Mouse (Mus musculus): ENCODE data around the gene Gm49383. TPM values are rescaled to one million over a fixed set of nuclear protein-coding genes. Genes with fewer than 3 reads are reported as not detected.

Gene Gm49383
- polyA plus RNA-seq, 1 experiment = 4.5 TPM

DNA sequence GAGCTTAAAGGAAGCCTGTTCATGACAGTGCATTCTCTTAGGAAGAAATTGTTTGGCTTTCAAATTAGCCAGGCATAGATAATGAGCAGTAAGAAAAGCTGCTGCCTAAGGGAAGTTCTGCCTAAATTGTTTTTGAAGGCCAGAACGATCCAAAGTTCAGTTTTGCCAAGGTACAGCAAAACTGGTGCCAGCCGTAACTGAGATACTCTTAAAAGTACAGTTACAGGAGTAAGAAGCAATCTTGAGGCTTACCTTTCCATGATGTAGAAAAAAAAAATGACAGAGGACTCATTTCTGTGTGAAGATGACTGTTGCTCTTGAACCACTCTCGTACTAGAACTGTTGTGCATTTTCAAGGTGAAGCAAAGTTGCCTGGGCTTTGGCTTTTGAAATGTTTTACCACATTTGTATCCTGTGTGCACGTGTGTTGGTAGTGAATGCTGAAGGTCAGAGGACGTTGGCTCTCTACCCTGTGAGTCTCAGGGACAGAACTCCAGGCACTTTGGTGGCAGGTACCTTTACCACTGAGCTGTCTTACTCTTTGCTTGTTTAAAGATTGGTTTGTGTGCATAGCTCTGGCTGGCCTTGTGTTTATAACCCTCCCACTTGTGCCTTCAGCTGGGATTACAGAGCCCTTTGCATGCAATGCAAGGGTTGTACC is 10.0 kb downstream of the Gm49383 start:
- 0 out of 2 replicates have a peak overlapping the region, but pooled peaks have one; percentile 1 for H3K4me3 ChIP-seq (ENCODE audit: insufficient read depth, low read length)
- H3K27ac ChIP-seq (ENCODE audit: insufficient read depth, low read depth, low read length) = no peak overlapping the region
- H3K4me1 ChIP-seq (ENCODE audit: control insufficient read depth, insufficient read depth, low read length) = peaks cover 7% of the 10 kb centered on the region
- TF ChIP-seq POLR2A (IDR thresholded peaks at IDR 0.05; ENCODE audit: borderline replicate concordance, low read depth, low read length) (no peak), CTCF (IDR thresholded peaks at IDR 0.05; ENCODE audit: low read depth, low read length) (no peak)

DNA sequence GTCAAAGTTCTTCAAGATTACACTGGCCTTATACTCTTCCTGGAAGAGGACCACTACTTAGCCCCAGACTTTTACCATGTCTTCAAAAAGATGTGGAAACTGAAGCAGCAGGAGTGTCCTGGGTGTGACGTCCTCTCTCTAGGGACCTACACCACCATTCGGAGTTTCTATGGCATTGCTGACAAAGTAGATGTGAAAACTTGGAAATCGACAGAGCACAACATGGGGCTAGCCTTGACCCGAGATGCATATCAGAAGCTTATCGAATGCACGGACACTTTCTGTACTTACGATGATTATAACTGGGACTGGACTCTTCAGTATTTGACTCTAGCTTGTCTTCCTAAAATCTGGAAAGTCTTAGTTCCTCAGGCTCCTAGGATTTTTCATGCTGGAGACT is 11.5 kb downstream of the Gm49383 start:
- peak overlapping the region; percentile 80; the same call in 1 of the 2 replicates for H3K27ac ChIP-seq (ENCODE audit: insufficient read depth, low read depth, low read length)
- peak overlapping the region; percentile 96 for H3K4me3 ChIP-seq (ENCODE audit: insufficient read depth, low read length)
- TF ChIP-seq POLR2A (IDR thresholded peaks at IDR 0.05; ENCODE audit: borderline replicate concordance, low read depth, low read length) (no peak), CTCF (IDR thresholded peaks at IDR 0.05; ENCODE audit: low read depth, low read length) (no peak)
- peaks cover 7% of the 10 kb centered on the region for H3K4me1 ChIP-seq (ENCODE audit: control insufficient read depth, insufficient read depth, low read length)

DNA sequence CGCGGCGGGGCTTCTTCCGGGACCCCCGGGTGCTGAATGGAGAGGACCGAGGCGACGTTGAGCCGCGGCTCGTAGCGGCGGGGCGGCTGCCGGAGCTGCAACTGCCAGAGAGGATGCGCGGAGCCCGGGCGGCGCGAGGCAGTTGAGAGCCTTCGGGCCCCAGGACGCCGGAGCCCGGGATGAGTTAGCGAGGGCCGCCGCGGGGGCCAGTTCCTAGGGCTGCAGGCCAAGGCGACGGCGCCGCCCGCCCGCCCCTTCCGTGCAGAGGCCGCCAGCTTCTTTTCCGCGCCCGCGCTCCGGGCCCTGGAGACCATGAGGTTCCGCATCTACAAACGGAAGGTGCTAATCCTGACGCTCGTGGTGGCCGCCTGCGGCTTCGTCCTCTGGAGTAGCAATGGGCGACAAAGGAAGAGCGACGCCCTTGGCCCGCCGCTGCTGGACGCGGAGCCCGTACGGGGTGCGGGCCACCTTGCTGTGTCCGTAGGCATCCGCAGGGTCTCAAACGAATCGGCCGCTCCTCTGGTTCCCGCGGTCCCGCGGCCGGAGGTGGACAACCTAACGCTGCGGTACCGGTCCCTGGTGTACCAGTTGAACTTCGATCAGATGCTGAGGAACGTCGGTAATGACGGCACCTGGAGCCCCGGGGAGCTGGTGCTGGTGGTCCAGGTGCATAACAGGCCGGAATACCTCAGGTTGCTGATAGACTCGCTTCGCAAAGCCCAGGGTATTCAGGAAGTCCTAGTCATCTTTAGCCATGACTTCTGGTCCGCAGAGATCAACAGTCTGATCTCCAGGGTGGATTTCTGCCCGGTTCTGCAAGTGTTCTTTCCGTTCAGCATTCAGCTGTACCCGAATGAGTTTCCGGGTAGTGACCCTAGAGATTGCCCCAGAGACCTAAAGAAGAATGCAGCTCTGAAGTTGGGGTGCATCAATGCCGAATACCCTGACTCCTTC is 12.3 kb downstream of the Gm49383 start:
- Histone ChIP-seq H3K4me1 (ENCODE audit: control insufficient read depth, insufficient read depth, low read length) (peaks cover 7% of the 10 kb centered on the region), H3K4me3 (ENCODE audit: insufficient read depth, low read length) (peak overlapping the region; percentile 96), H3K27ac (ENCODE audit: insufficient read depth, low read depth, low read length) (peak overlapping the region; percentile 80)
- TF ChIP-seq CTCF (IDR thresholded peaks at IDR 0.05; ENCODE audit: low read depth, low read length) (no peak), POLR2A (IDR thresholded peaks at IDR 0.05; ENCODE audit: borderline replicate concordance, low read depth, low read length) (no peak)

DNA sequence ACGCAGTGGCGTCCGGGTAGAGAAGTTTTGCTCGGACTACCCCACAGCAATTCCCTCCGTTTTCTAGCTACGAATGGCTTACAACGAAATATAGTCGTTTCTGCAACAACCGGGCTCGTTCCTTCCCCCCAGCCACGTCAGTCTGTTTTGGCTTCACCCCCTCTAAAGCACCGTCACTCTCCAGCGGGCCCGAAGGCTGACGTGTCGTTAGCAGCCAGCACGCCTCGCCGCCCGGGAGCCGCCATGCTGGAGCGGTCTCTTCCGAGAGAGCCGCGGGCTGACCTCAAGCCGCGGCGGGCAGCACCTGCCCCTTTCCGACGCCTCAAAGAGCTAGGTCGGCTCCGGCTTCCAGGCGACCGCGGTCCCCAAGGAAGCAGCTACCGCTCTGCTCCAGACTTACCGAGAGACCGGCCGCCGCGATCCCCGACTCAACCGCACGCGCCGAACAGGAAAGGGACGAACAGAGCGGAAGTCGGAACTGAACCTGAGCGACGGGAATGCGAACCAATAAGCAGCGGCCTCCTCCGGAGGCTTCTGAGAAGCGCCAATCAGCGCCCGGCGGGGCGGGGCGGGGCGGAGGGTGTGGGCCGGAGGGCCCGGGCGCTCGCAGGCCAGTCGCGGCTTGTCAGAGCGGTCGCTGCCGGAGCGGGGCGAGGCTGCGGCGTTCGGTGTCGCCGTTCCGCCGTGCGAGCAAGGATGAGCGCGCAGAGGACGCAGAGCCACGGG is 13.2 kb downstream of the Gm49383 start, which contains the start of the genes Rpl36al and Mgat2:
TSS of gene Rpl36al (minus strand) at position 501 of the 726 bp plus-strand sequence.
TSS of gene Mgat2 (plus strand) at position 575 of the 726 bp plus-strand sequence.
- Histone ChIP-seq H3K27ac (ENCODE audit: insufficient read depth, low read depth, low read length) (peak within 1 kb of the TSS; percentile 80), H3K4me1 (ENCODE audit: control insufficient read depth, insufficient read depth, low read length) (peaks cover 7% of the 10 kb centered on the region), H3K4me3 (ENCODE audit: insufficient read depth, low read length) (peak within 1 kb of the TSS; percentile 96)
- peak; percentile 69; the same call in 1 of the 2 replicates for TF ChIP-seq POLR2A (IDR thresholded peaks at IDR 0.05; ENCODE audit: borderline replicate concordance, low read depth, low read length)
- no peak for TF ChIP-seq CTCF (IDR thresholded peaks at IDR 0.05; ENCODE audit: low read depth, low read length)

DNA sequence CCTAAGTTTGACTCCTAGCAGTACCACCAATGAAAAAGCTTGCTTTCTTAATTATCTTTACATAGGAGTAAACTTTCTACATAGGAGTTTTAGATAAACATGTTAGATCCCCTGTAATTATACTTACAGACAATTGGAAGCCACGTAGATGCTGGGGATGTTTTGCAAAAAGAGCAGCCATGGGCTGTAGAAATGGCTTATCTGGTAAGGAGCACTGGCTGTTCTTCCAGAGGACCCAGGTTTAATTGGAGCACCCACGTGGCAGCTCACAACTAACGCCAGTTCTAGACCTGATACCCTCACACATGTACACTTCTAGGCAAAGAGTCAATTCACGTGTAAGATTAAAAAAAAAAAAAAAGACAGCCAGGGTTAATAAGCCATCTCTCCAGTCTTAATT is 15.1 kb downstream of the Gm49383 start:
- TF ChIP-seq CTCF (IDR thresholded peaks at IDR 0.05; ENCODE audit: low read depth, low read length) = no peak
- no peak for TF ChIP-seq POLR2A (IDR thresholded peaks at IDR 0.05; ENCODE audit: borderline replicate concordance, low read depth, low read length)
- Histone ChIP-seq H3K27ac (ENCODE audit: insufficient read depth, low read depth, low read length) (no peak overlapping the region), H3K4me1 (ENCODE audit: control insufficient read depth, insufficient read depth, low read length) (peaks cover under 1% of the 10 kb centered on the region), H3K4me3 (ENCODE audit: insufficient read depth, low read length) (no peak overlapping the region)

DNA sequence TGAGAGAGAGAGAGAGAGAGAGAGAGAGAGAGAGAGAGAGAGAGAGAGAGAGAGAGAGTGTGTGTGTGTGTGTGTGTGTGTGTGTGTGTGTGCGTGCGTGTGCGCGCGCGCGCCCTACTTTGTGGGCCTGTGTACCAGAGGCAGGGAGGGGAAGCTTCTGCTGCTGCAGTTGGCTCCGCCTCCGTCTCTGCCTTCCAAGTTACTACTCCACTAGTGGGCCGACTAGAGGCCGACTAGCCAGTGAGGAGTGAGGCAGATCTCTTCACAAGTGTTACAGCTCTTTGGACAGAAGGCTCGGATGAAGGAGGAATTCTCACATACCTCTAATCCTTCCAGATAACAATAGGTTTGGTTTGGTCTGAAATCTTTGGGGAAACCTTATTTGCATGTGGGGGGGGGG is 17.5 kb downstream of the Gm49383 start:
- TF ChIP-seq POLR2A (IDR thresholded peaks at IDR 0.05; ENCODE audit: borderline replicate concordance, low read depth, low read length) = no peak
- no peak for TF ChIP-seq CTCF (IDR thresholded peaks at IDR 0.05; ENCODE audit: low read depth, low read length)
- Histone ChIP-seq H3K4me1 (ENCODE audit: control insufficient read depth, insufficient read depth, low read length) (no peaks in the 10 kb centered on the region), H3K27ac (ENCODE audit: insufficient read depth, low read depth, low read length) (no peak overlapping the region), H3K4me3 (ENCODE audit: insufficient read depth, low read length) (no peak overlapping the region)

DNA sequence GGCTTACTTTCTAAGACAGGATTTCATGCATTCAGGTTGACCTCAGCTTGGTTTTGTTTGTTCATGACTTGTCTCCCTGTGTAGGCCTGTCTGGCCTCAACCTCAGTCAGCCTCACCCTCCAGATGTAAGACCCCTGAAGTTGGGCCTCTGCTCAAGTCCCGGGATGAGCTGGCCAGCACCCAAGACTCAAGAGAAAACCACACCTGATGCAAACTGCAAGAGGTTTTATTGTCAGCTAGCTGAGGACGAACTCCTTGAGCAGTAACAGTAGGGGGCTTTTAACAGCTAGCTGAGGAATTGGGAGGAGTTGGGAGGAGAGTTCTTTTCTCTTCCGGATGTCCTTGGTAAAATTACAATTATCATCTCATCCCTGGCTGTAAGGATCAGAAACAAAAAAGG is 19.4 kb downstream of the Gm49383 start:
- no peaks in the 10 kb centered on the region for H3K4me1 ChIP-seq (ENCODE audit: control insufficient read depth, insufficient read depth, low read length)
- H3K27ac ChIP-seq (ENCODE audit: insufficient read depth, low read depth, low read length) = no peak overlapping the region
- no peak overlapping the region for H3K4me3 ChIP-seq (ENCODE audit: insufficient read depth, low read length)
- TF ChIP-seq CTCF (IDR thresholded peaks at IDR 0.05; ENCODE audit: low read depth, low read length) = no peak
- no peak for TF ChIP-seq POLR2A (IDR thresholded peaks at IDR 0.05; ENCODE audit: borderline replicate concordance, low read depth, low read length)

DNA sequence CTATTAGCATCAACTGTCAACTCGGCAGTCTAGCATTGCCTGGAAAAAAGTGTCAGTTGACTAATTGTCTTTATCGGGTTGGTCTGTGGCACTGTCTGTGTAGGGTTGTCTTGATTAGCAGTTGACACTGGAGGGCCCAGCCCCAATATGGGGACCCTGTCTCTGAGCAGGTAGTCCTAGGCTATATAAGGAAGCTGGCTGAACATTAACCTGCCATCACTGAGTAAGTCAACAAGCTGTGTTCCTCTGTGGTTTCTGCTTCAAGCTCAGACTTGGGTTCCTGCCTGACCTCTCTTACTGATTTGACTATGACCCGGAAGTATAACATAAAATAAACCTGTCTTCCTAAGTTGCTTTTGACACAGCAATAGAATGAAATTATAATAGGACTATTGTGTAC is 20.9 kb downstream of the Gm49383 start:
- no peak overlapping the region for H3K4me3 ChIP-seq (ENCODE audit: insufficient read depth, low read length)
- TF ChIP-seq CTCF (IDR thresholded peaks at IDR 0.05; ENCODE audit: low read depth, low read length) = no peak
- no peak for TF ChIP-seq POLR2A (IDR thresholded peaks at IDR 0.05; ENCODE audit: borderline replicate concordance, low read depth, low read length)

DNA sequence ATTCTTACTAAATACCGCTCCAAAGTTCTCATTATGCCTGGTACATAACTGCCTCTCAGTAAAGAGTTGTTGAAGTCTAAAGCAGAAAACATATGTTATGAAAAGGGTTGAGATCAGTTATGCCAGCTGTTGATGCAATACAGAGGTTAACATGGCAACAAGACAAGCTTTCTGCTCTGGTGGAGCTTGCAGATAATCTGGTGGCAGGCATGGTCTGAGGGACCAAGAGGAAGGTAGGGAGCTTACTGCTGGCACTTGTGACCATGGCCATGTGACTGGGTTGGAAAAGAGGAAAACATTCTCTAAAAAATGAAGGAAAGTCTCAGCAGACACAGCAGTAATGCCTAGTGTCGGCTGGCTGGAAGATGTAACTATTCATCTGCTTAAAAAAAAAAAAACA is 25.6 kb downstream of the Gm49383 start:
- Histone ChIP-seq H3K27ac (ENCODE audit: insufficient read depth, low read depth, low read length) (peak overlapping the region; percentile 63), H3K4me3 (ENCODE audit: insufficient read depth, low read length) (no peak overlapping the region), H3K4me1 (ENCODE audit: control insufficient read depth, insufficient read depth, low read length) (peaks cover 19% of the 10 kb centered on the region)
- no peak for TF ChIP-seq CTCF (IDR thresholded peaks at IDR 0.05; ENCODE audit: low read depth, low read length)
- no peak for TF ChIP-seq POLR2A (IDR thresholded peaks at IDR 0.05; ENCODE audit: borderline replicate concordance, low read depth, low read length)

More for the DNA sequence above, 20.9 kb downstream of the Gm49383 start:
- Histone ChIP-seq H3K4me1 (ENCODE audit: control insufficient read depth, insufficient read depth, low read length) (peaks cover 12% of the 10 kb centered on the region), H3K27ac (ENCODE audit: insufficient read depth, low read depth, low read length) (no peak overlapping the region)
